Comparison of ENCODE assay signal across 8 mouse cellular contexts in the genomic region with DNA sequence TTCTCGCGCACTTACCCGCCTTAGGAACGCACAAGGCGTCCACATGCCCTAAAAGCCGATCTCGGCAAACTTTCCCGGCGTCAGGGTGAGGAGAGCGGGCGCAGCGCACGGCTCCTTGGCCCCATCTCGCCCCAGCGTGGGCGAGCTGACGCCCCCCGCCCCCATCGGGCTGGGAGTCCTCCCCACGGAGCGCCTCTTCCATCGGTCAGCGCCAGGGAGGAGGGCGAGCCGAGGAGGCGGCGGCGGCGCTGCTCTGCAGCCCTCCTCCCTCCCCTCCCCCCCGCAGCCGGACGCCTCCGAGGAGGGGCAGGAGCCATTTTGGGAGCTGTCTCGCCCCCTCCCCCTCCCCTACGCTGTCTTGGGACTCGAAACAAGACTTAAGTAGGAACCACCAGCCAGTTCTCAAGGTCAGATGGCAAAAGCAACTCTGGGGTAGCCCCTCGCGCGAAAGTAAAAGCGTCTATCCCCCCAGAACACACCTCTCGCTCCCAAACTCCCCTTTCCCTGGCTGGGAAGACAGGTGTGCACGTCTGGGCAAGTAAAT. TPM values are rescaled to one million over a fixed set of nuclear protein-coding genes. Genes with fewer than 3 reads are reported as not detected.
A peak's percentile ranks its signal among the peaks of the same experiment; 100 is the strongest.
DNase-seq lines count a peak whose midpoint lies in the region; ATAC-seq and TF ChIP-seq lines count a peak whose summit lies in the region.

No protein-coding gene starts in this region.

- H3K4me3 ChIP-seq in intestine, embryonic 15.5 days (replicated peaks), result peak overlapping the region; percentile 92
- peak overlapping the region; percentile 99 for H3K4me3 ChIP-seq in midbrain, embryonic 11.5 days (ENCODE audit: low read depth, low read length)
- peak overlapping the region; percentile 95 for H3K4me3 ChIP-seq in small intestine, adult 2 months (ENCODE audit: low read depth, low read length)

- no peak for TF ChIP-seq POLR2A in small intestine, adult 2 months (IDR thresholded peaks at IDR 0.05; ENCODE audit: low read depth, low read length)

- peak; percentile 94 for DNase-seq in adipocyte (ENCODE audit: low spot score)
- peak; percentile 85 for DNase-seq in embryo, embryonic 10 days (ENCODE audit: low spot score)
- DNase-seq in gastrocnemius, postnatal 14 days, result peak; percentile 94
- DNase-seq in left cerebral cortex, postnatal 4 days, result peak; percentile 97
- peak; percentile 98 for DNase-seq in midbrain, embryonic 11.5 days (ENCODE audit: low spot score, missing footprints)

- H3K4me1 ChIP-seq in intestine, embryonic 15.5 days (replicated peaks), result peaks cover 25% of the 10 kb centered on the region
- H3K4me1 ChIP-seq in midbrain, embryonic 11.5 days (ENCODE audit: control insufficient read depth, insufficient read depth, low read length), result peaks cover 24% of the 10 kb centered on the region
- H3K4me1 ChIP-seq in small intestine, adult 2 months (ENCODE audit: control insufficient read depth, insufficient read depth, insufficient read length, low read length), result peaks cover 11% of the 10 kb centered on the region; the same call in 1 of the 2 replicates

- peak overlapping the region; percentile 80 for H3K4me2 ChIP-seq in intestine, embryonic 15.5 days (replicated peaks)
- peak overlapping the region; percentile 97 for H3K4me2 ChIP-seq in midbrain, embryonic 11.5 days

- no peak for TF ChIP-seq CTCF in small intestine, adult 2 months (IDR thresholded peaks at IDR 0.05; ENCODE audit: extremely low read depth, insufficient read length, insufficient replicate concordance, low read depth, low read length)

- H3K9me3 ChIP-seq in intestine, embryonic 15.5 days, result no peaks in the 10 kb centered on the region
- no peaks in the 10 kb centered on the region for H3K9me3 ChIP-seq in midbrain, embryonic 11.5 days (ENCODE audit: control insufficient read depth, low read length)

- H3K27ac ChIP-seq in intestine, embryonic 15.5 days, result peak overlapping the region; percentile 100
- peak overlapping the region; percentile 100 for H3K27ac ChIP-seq in midbrain, embryonic 11.5 days (ENCODE audit: low read depth, low read length)
- H3K27ac ChIP-seq in small intestine, adult 2 months (ENCODE audit: insufficient read depth, low read depth, low read length), result peak overlapping the region; percentile 100

- H3K27me3 ChIP-seq in intestine, embryonic 15.5 days (replicated peaks), result no peaks in the 10 kb centered on the region
- no peaks in the 10 kb centered on the region for H3K27me3 ChIP-seq in midbrain, embryonic 11.5 days (ENCODE audit: control insufficient read depth, insufficient read depth, low read length)
- no peaks in the 10 kb centered on the region for H3K27me3 ChIP-seq in small intestine, adult 2 months (ENCODE audit: control insufficient read depth, insufficient read depth, low read length)

- ATAC-seq in intestine, embryonic 15.5 days, result peak; percentile 16
- peak; percentile 14 for ATAC-seq in midbrain, embryonic 11.5 days (ENCODE audit: low FRiP score)
- ATAC-seq in activated CD4-positive, CD25-positive, alpha-beta regulatory T cell, adult 4 months, result no peak

- intact Hi-C loops in gastrocnemius, postnatal 14 days (cut with DNase I; ENCODE audit: low total_unique reads), result no loop called here
- intact Hi-C loops in left cerebral cortex, postnatal 4 days (cut with DNase I), result no loop called here

- H3K9ac ChIP-seq in intestine, embryonic 15.5 days, result peak overlapping the region; percentile 79
- H3K9ac ChIP-seq in midbrain, embryonic 11.5 days (ENCODE audit: low read length), result peak overlapping the region; percentile 99

- WGBS in intestine, embryonic 15.5 days, result 0% methylated on average over 41 of the region's 42 CpGs
- WGBS in midbrain, embryonic 11.5 days, result under 1% methylated on average over 39 of the region's 42 CpGs
- 1% methylated on average over 41 of the region's 42 CpGs for WGBS in small intestine, adult 2 months

- peaks cover 24% of the 10 kb centered on the region for H3K36me3 ChIP-seq in intestine, embryonic 15.5 days
- peaks cover 21% of the 10 kb centered on the region for H3K36me3 ChIP-seq in midbrain, embryonic 11.5 days (ENCODE audit: control insufficient read depth, insufficient read depth, low read length)
- H3K36me3 ChIP-seq in small intestine, adult 2 months (ENCODE audit: control insufficient read depth, insufficient read depth, low read length), result peaks cover 32% of the 10 kb centered on the region

RNA-seq across cellular contexts. Expression of gene H2-DMa, which starts 0.9 kb away (rescaled TPM):
- total RNA-seq in gastrocnemius, postnatal 14 days (2021), result 1 to 10 TPM; 2.3 to 3.6 TPM
- polyA plus RNA-seq in intestine, embryonic 15.5 days (2015; fragmentation: Nextera tagmentation; extraction: Ambion mirVana), result 11.3 and 13.4 TPM in 2 replicates
- 10 to 100 TPM; 19.5 to 20.5 TPM for total RNA-seq in left cerebral cortex, postnatal 4 days (2021)
- 8.0 and 9.5 TPM in 2 replicates for polyA plus RNA-seq in midbrain, embryonic 11.5 days (2014; fragmentation: Nextera tagmentation; extraction: Ambion mirVana)
- 35.4 and 169 TPM in 2 replicates for polyA plus RNA-seq in small intestine, adult 2 months (2012; rRNA removed)
- 100 to 1,000 TPM; 152 to 211 TPM for polyA plus RNA-seq in activated CD4-positive, CD25-positive, alpha-beta regulatory T cell, adult 4 months (2017; shearing (Covaris generic))

RNA-seq across cellular contexts. Expression of gene Brd2, which starts 2.2 kb away (rescaled TPM):
- 10 to 100 TPM; 75.2 to 75.5 TPM for total RNA-seq in gastrocnemius, postnatal 14 days (2021)
- 88.2 and 90.7 TPM in 2 replicates for polyA plus RNA-seq in intestine, embryonic 15.5 days (2015; fragmentation: Nextera tagmentation; extraction: Ambion mirVana)
- total RNA-seq in left cerebral cortex, postnatal 4 days (2021), result 100 to 1,000 TPM; 247 to 267 TPM
- polyA plus RNA-seq in midbrain, embryonic 11.5 days (2014; fragmentation: Nextera tagmentation; extraction: Ambion mirVana), result 98.7 and 99.2 TPM in 2 replicates
- polyA plus RNA-seq in small intestine, adult 2 months (2012; rRNA removed), result 41.2 and 73.1 TPM in 2 replicates
- polyA plus RNA-seq in activated CD4-positive, CD25-positive, alpha-beta regulatory T cell, adult 4 months (2017; shearing (Covaris generic)), result 100 to 1,000 TPM in 1 of 2 experiments, 10 to 100 TPM in 1; 99.8 to 116 TPM

RNA-seq across cellular contexts. Expression of gene H2-DMb2, which starts 22.9 kb away (rescaled TPM):
- total RNA-seq in gastrocnemius, postnatal 14 days (2021), result under 1 TPM; 0.45 to 0.47 TPM
- 0.68 and 0.83 TPM in 2 replicates for polyA plus RNA-seq in intestine, embryonic 15.5 days (2015; fragmentation: Nextera tagmentation; extraction: Ambion mirVana)
- under 1 TPM; 0.34 to 0.40 TPM for total RNA-seq in left cerebral cortex, postnatal 4 days (2021)
- not detected in 2 replicates for polyA plus RNA-seq in midbrain, embryonic 11.5 days (2014; fragmentation: Nextera tagmentation; extraction: Ambion mirVana)
- 12.7 and 25.4 TPM in 2 replicates for polyA plus RNA-seq in small intestine, adult 2 months (2012; rRNA removed)
- polyA plus RNA-seq in activated CD4-positive, CD25-positive, alpha-beta regulatory T cell, adult 4 months (2017; shearing (Covaris generic)), result 10 to 100 TPM in 1 of 2 experiments, 1 to 10 TPM in 1; 4.8 to 19.7 TPM

RNA-seq across cellular contexts. Expression of gene H2-Oa, which starts 28.1 kb away (rescaled TPM):
- not detected for total RNA-seq in gastrocnemius, postnatal 14 days (2021)
- 0.66 and 0.85 TPM in 2 replicates for polyA plus RNA-seq in intestine, embryonic 15.5 days (2015; fragmentation: Nextera tagmentation; extraction: Ambion mirVana)
- not detected for total RNA-seq in left cerebral cortex, postnatal 4 days (2021)
- polyA plus RNA-seq in midbrain, embryonic 11.5 days (2014; fragmentation: Nextera tagmentation; extraction: Ambion mirVana), result 0.19 and 0.33 TPM in 2 replicates
- polyA plus RNA-seq in small intestine, adult 2 months (2012; rRNA removed), result 7.2 and 16.6 TPM in 2 replicates
- polyA plus RNA-seq in activated CD4-positive, CD25-positive, alpha-beta regulatory T cell, adult 4 months (2017; shearing (Covaris generic)), result 10 to 100 TPM; 42.9 to 45.4 TPM

RNA-seq across cellular contexts. Expression of gene H2-DMb1, which starts 32.6 kb away (rescaled TPM):
- total RNA-seq in gastrocnemius, postnatal 14 days (2021), result 1 to 10 TPM; 1.0 to 1.4 TPM
- 3.2 TPM in 2 replicates for polyA plus RNA-seq in intestine, embryonic 15.5 days (2015; fragmentation: Nextera tagmentation; extraction: Ambion mirVana)
- under 1 TPM; 0.46 to 0.97 TPM for total RNA-seq in left cerebral cortex, postnatal 4 days (2021)
- 0.25 and 0.38 TPM in 2 replicates for polyA plus RNA-seq in midbrain, embryonic 11.5 days (2014; fragmentation: Nextera tagmentation; extraction: Ambion mirVana)
- polyA plus RNA-seq in small intestine, adult 2 months (2012; rRNA removed), result 39.0 and 281 TPM in 2 replicates
- 1 to 10 TPM; 1.9 to 3.7 TPM for polyA plus RNA-seq in activated CD4-positive, CD25-positive, alpha-beta regulatory T cell, adult 4 months (2017; shearing (Covaris generic))
